In genomic region chr5:137348482-137349383, GRCm38 (mm10) we compare ENCODE assay signal across 8 mouse cellular contexts. TPM values are rescaled to one million over a fixed set of nuclear protein-coding genes. Genes with fewer than 3 reads are reported as not detected.
DNase-seq lines count a peak whose midpoint lies in the region; ATAC-seq and TF ChIP-seq lines count a peak whose summit lies in the region.

No protein-coding gene starts in this region.

- no peaks in the 10 kb centered on the region for H3K9me3 ChIP-seq in liver, postnatal 0 days (ENCODE audit: low read length)

- TF ChIP-seq POLR2A in spleen, adult 2 months (IDR thresholded peaks at IDR 0.05; ENCODE audit: low read depth, low read length), result no peak
- peak; percentile 54; the same call in 1 of the 2 replicates for TF ChIP-seq POLR2A in heart, adult 2 months (IDR thresholded peaks at IDR 0.05; ENCODE audit: insufficient read depth, low read depth, low read length)

- TF ChIP-seq CTCF in spleen, adult 2 months (IDR thresholded peaks at IDR 0.05; ENCODE audit: extremely low read depth, insufficient read depth, insufficient read length, insufficient replicate concordance), result no peak
- no peak for TF ChIP-seq CTCF in heart, adult 2 months (IDR thresholded peaks at IDR 0.05)
- no peak for TF ChIP-seq CTCF in liver, postnatal 0 days (IDR thresholded peaks at IDR 0.05; ENCODE audit: low read depth)

- no peak overlapping the region for H3K4me3 ChIP-seq in spleen, adult 2 months (ENCODE audit: extremely low read depth, insufficient read depth, insufficient read length)
- peak overlapping the region; percentile 69 for H3K4me3 ChIP-seq in heart, adult 2 months
- H3K4me3 ChIP-seq in liver, postnatal 0 days (ENCODE audit: low read depth, low read length), result peak overlapping the region; percentile 59

- intact Hi-C loops in heart, adult 2 months (cut with DNase I), result loop anchor here (1.0 to 10.0 kb wide), 3 partner anchors 9 to 384 kb away; partner anchors contain the start of gene Cldn15

- peak overlapping the region; percentile 59 for H3K27ac ChIP-seq in spleen, adult 2 months (ENCODE audit: insufficient read depth, low read length)
- H3K27ac ChIP-seq in heart, adult 2 months, result peak overlapping the region; percentile 92
- H3K27ac ChIP-seq in liver, postnatal 0 days (ENCODE audit: low read depth), result peak overlapping the region; percentile 85

- WGBS in spleen, adult 2 months, result 7% methylated on average over 33 of the region's 33 CpGs
- WGBS in heart, adult 2 months, result 2% methylated on average over 33 of the region's 33 CpGs
- WGBS in liver, postnatal 0 days (ENCODE audit: insufficient replicate concordance), result 3% methylated on average over 33 of the region's 33 CpGs

- no peak for DNase-seq in spleen, adult 2 months (ENCODE audit: low read depth in 1 of 2, low spot score in 2 of 2)
- no peak for DNase-seq in spleen, adult 12 weeks (ENCODE audit: low spot score)
- DNase-seq in heart, adult 2 months, result peak; percentile 86 to 89
- peak; percentile 91 for DNase-seq in kidney, adult 11 months
- DNase-seq in liver, postnatal 0 days, result peak; percentile 71
- peak; percentile 57 for DNase-seq in ovary, postnatal 36 days (ENCODE audit: low spot score)

- peaks cover 2% of the 10 kb centered on the region; the same call in 1 of the 2 replicates for H3K79me2 ChIP-seq in heart, adult 2 months (replicated peaks; ENCODE audit: control insufficient read depth, insufficient read depth, low read length)

- TF ChIP-seq EP300 in heart, adult 2 months (IDR thresholded peaks at IDR 0.05; ENCODE audit: insufficient read depth, low read depth, low read length), result peak; percentile 97
- TF ChIP-seq EP300 in liver, postnatal 0 days (IDR thresholded peaks at IDR 0.05; ENCODE audit: low read depth), result peak; percentile 35; the same call in 1 of the 2 replicates

- H3K9ac ChIP-seq in heart, adult 2 months (ENCODE audit: low read depth, low read length), result peak overlapping the region; percentile 46
- peak overlapping the region; percentile 38 for H3K9ac ChIP-seq in liver, postnatal 0 days (replicated peaks)

- H3K36me3 ChIP-seq in spleen, adult 2 months (ENCODE audit: control insufficient read depth, insufficient read depth, low read length), result no peaks in the 10 kb centered on the region
- no peaks in the 10 kb centered on the region; the same call in 1 of the 2 replicates for H3K36me3 ChIP-seq in heart, adult 2 months (ENCODE audit: control insufficient read depth, insufficient read depth, low read length)
- H3K36me3 ChIP-seq in liver, postnatal 0 days (replicated peaks; ENCODE audit: insufficient read depth, low read length), result no peaks in the 10 kb centered on the region

- 0 out of 2 replicates have a peak, but pooled peaks have one; percentile 7 for ATAC-seq in liver, postnatal 0 days
- ATAC-seq in frontal cortex, adult (ENCODE audit: low TSS enrichment), result no peak
- no peak for ATAC-seq in cerebellum, adult (ENCODE audit: insufficient number of reproducible peaks, low FRiP score, low TSS enrichment)

- H3K27me3 ChIP-seq in spleen, adult 2 months (ENCODE audit: control insufficient read depth, insufficient read depth, low read length), result peaks cover 9% of the 10 kb centered on the region
- H3K27me3 ChIP-seq in heart, adult 2 months (ENCODE audit: control insufficient read depth, insufficient read depth, low read length), result no peaks in the 10 kb centered on the region
- H3K27me3 ChIP-seq in liver, postnatal 0 days (ENCODE audit: insufficient read depth, low read length), result peaks cover 37% of the 10 kb centered on the region

- peaks cover 2% of the 10 kb centered on the region for H3K4me1 ChIP-seq in spleen, adult 2 months (ENCODE audit: control insufficient read depth, insufficient read depth, insufficient read length)
- H3K4me1 ChIP-seq in heart, adult 2 months (ENCODE audit: control insufficient read depth, insufficient read depth, low read length), result peaks cover 8% of the 10 kb centered on the region
- peaks cover 16% of the 10 kb centered on the region for H3K4me1 ChIP-seq in liver, postnatal 0 days (ENCODE audit: insufficient read depth)

- peak overlapping the region; percentile 74 for H3K4me2 ChIP-seq in liver, postnatal 0 days (ENCODE audit: low read depth, low read length)

RNA-seq across cellular contexts. Expression of gene Ephb4, which starts 1.2 kb away (rescaled TPM):
- polyA plus RNA-seq in spleen, adult 2 months (2012; rRNA removed), result 13.5 and 14.8 TPM in 2 replicates
- total RNA-seq in heart, adult 2 months (2021), result 10 to 100 TPM; 45.9 to 53.9 TPM
- 35.2 and 51.8 TPM in 2 replicates for polyA plus RNA-seq in heart, adult 2 months (2012; rRNA removed)
- 5.7 and 5.9 TPM in 2 replicates for polyA plus RNA-seq in liver, postnatal 0 days (2015; fragmentation: Nextera tagmentation; extraction: Ambion mirVana)

RNA-seq across cellular contexts. Expression of gene Slc12a9, which starts 15.3 kb away (rescaled TPM):
- polyA plus RNA-seq in spleen, adult 2 months (2012; rRNA removed), result 25.8 and 29.7 TPM in 2 replicates
- 1 to 10 TPM; 1.7 to 2.2 TPM for total RNA-seq in heart, adult 2 months (2021)
- polyA plus RNA-seq in heart, adult 2 months (2012; rRNA removed), result 6.0 and 8.9 TPM in 2 replicates
- polyA plus RNA-seq in liver, postnatal 0 days (2015; fragmentation: Nextera tagmentation; extraction: Ambion mirVana), result 2.9 and 3.2 TPM in 2 replicates

RNA-seq across cellular contexts. Expression of gene Trip6, which starts 34.5 kb away (rescaled TPM):
- 19.8 and 20.6 TPM in 2 replicates for polyA plus RNA-seq in spleen, adult 2 months (2012; rRNA removed)
- total RNA-seq in heart, adult 2 months (2021), result 10 to 100 TPM; 12.5 to 13.6 TPM
- 23.5 and 24.2 TPM in 2 replicates for polyA plus RNA-seq in heart, adult 2 months (2012; rRNA removed)
- polyA plus RNA-seq in liver, postnatal 0 days (2015; fragmentation: Nextera tagmentation; extraction: Ambion mirVana), result 7.5 and 9.2 TPM in 2 replicates

RNA-seq across cellular contexts. Expression of gene Srrt, which starts 41.3 kb away (rescaled TPM):
- 172 and 175 TPM in 2 replicates for polyA plus RNA-seq in spleen, adult 2 months (2012; rRNA removed)
- total RNA-seq in heart, adult 2 months (2021), result 10 to 100 TPM; 60.5 to 66.4 TPM
- 63.9 and 74.2 TPM in 2 replicates for polyA plus RNA-seq in heart, adult 2 months (2012; rRNA removed)
- 24.1 and 28.2 TPM in 2 replicates for polyA plus RNA-seq in liver, postnatal 0 days (2015; fragmentation: Nextera tagmentation; extraction: Ambion mirVana)

RNA-seq across cellular contexts. Expression of gene Ufsp1, which starts 54.3 kb away (rescaled TPM):
- 10.3 and 11.1 TPM in 2 replicates for polyA plus RNA-seq in spleen, adult 2 months (2012; rRNA removed)
- 1 to 10 TPM; 8.1 to 8.8 TPM for total RNA-seq in heart, adult 2 months (2021)
- 11.8 and 12.8 TPM in 2 replicates for polyA plus RNA-seq in heart, adult 2 months (2012; rRNA removed)
- 9.1 and 9.5 TPM in 2 replicates for polyA plus RNA-seq in liver, postnatal 0 days (2015; fragmentation: Nextera tagmentation; extraction: Ambion mirVana)

Comparison
In these comparisons a context has a peak if more than half of its experiments do, and no peak if none do; other contexts are left out.
1. DNase-seq: peak in heart, adult 2 months (2 of 2), kidney, adult 11 months (single experiment), liver, postnatal 0 days (single experiment) and ovary, postnatal 36 days (single experiment); none in spleen, adult 2 months (0 of 2) and spleen, adult 12 weeks (single experiment).
2. Peak in every context shown above with its lines, with median percentiles within 50 percentile points of each other: H3K27ac ChIP-seq.